Mouse (Mus musculus): ENCODE measurements around the gene Lpar6.

Gene Lpar6

GRCm38 (mm10) chr14:73237848-73238321, at the start of gene Lpar6:
Lpar6 (plus strand) TSS chr14:73237895.
- peak; percentile 71 for DNase-seq (ENCODE audit: low spot score)

- no peak for DNase-seq (ENCODE audit: low spot score)
Measured at GRCm38 (mm10) chr14:73199058-73199457, 38.6 kb upstream of the Lpar6 start.

GRCm38 (mm10) chr14:73201447-73201846, 36.2 kb upstream of the Lpar6 start:
- no peak for DNase-seq (ENCODE audit: low spot score)

- DNase-seq (ENCODE audit: low spot score), result no peak
Measured at GRCm38 (mm10) chr14:73204016-73204415, 33.7 kb upstream of the Lpar6 start.

- DNase-seq (ENCODE audit: low spot score), result no peak
Measured at GRCm38 (mm10) chr14:73209262-73209661, 28.4 kb upstream of the Lpar6 start.

- no peak for DNase-seq (ENCODE audit: low spot score)
Measured at GRCm38 (mm10) chr14:73210196-73210595, 27.5 kb upstream of the Lpar6 start.

- no peak for DNase-seq (ENCODE audit: low spot score)
Measured at GRCm38 (mm10) chr14:73211477-73211876, 26.2 kb upstream of the Lpar6 start.

GRCm38 (mm10) chr14:73217062-73217461, 20.6 kb upstream of the Lpar6 start:
- DNase-seq (ENCODE audit: low spot score), result no peak

- no peak for DNase-seq (ENCODE audit: low spot score)
Measured at GRCm38 (mm10) chr14:73222316-73222970, 15.3 kb upstream of the Lpar6 start.

GRCm38 (mm10) chr14:73226346-73226745, 11.3 kb upstream of the Lpar6 start:
- no peak for DNase-seq (ENCODE audit: low spot score)

- no peak for DNase-seq (ENCODE audit: low spot score)
Measured at GRCm38 (mm10) chr14:73226849-73227248, 10.8 kb upstream of the Lpar6 start.

- no peak for DNase-seq (ENCODE audit: low spot score)
Measured at GRCm38 (mm10) chr14:73231286-73231982, 6.3 kb upstream of the Lpar6 start.

- DNase-seq (ENCODE audit: low spot score), result no peak
Measured at GRCm38 (mm10) chr14:73234468-73235031, 3.1 kb upstream of the Lpar6 start.

- peak; percentile 38 for DNase-seq (ENCODE audit: low spot score)
Measured at GRCm38 (mm10) chr14:73238498-73239250, 979 bp downstream of the Lpar6 start.

- no peak for DNase-seq (ENCODE audit: low spot score)
Measured at GRCm38 (mm10) chr14:73239291-73239690, 1.6 kb downstream of the Lpar6 start.

GRCm38 (mm10) chr14:73239857-73240256, 2.2 kb downstream of the Lpar6 start:
- DNase-seq (ENCODE audit: low spot score), result no peak

GRCm38 (mm10) chr14:73244061-73244597, 6.4 kb downstream of the Lpar6 start:
- DNase-seq (ENCODE audit: low spot score), result no peak

GRCm38 (mm10) chr14:73250056-73250455, 12.4 kb downstream of the Lpar6 start:
- no peak for DNase-seq (ENCODE audit: low spot score)

GRCm38 (mm10) chr14:73252276-73252675, 14.6 kb downstream of the Lpar6 start:
- DNase-seq (ENCODE audit: low spot score), result no peak

- DNase-seq (ENCODE audit: low spot score), result peak; percentile 54
Measured at GRCm38 (mm10) chr14:73253453-73254251, 16.0 kb downstream of the Lpar6 start.

GRCm38 (mm10) chr14:73254412-73254811, 16.7 kb downstream of the Lpar6 start:
- DNase-seq (ENCODE audit: low spot score), result no peak
